Mouse (Mus musculus) MEL (cell line): ENCODE results near the gene Slc35c1. TPM values are rescaled to one million over a fixed set of nuclear protein-coding genes. Genes with fewer than 3 reads are reported as not detected.

Experiments used
- DNase-seq: peaks from one replicate; pipeline ENCODE4 v3.0.0; 2011; ENCODE audit warnings: low read depth, low spot score
- H3K27ac ChIP-seq: 2 replicates; pipeline ENCODE4 v1.5.1; 2012; ENCODE audit warnings: low read depth, mild to moderate bottlenecking, control low read depth, low read length, moderate library complexity; ENCODE audit not compliant: control insufficient read depth
- H3K27me3 ChIP-seq, 2 experiments: fragments of 150-350 bp in 1 of 2; sonication (generic) in 1 of 2; 2 replicates each; pipeline ENCODE4 v1.6.1; 2012; ENCODE audit warnings: low read length in 2 of 2, mild to moderate bottlenecking in 2 of 2, improper control_type of control experiment in 1 of 2, moderate library complexity in 1 of 2; ENCODE audit not compliant: insufficient read depth in 2 of 2, control insufficient read depth in 1 of 2
- H3K36me3 ChIP-seq, 2 experiments: 2 replicates each; pipeline ENCODE4 v1.6.1; 2012 to 2014; ENCODE audit warnings: low read length in 2 of 2, improper control_type of control experiment in 1 of 2, inconsistent platforms in 1 of 2, mild to moderate bottlenecking in 1 of 2; ENCODE audit not compliant: insufficient read depth in 2 of 2, control insufficient read depth in 1 of 2
- H3K4me1 ChIP-seq, 2 experiments: fragments of 150-350 bp in 1 of 2; sonication (generic) in 1 of 2; 2 replicates each; pipeline ENCODE4 v1.6.1; 2012; ENCODE audit warnings: low read length in 2 of 2, improper control_type of control experiment in 1 of 2, mild to moderate bottlenecking in 1 of 2; ENCODE audit not compliant: insufficient read depth in 2 of 2, control insufficient read depth in 1 of 2
- H3K4me3 ChIP-seq, 2 experiments: fragments of 150-350 bp in 1 of 2; sonication (generic) in 1 of 2; 2 replicates each; pipeline ENCODE4 v1.5.1; 2012; ENCODE audit warnings: low read depth in 2 of 2, low read length in 2 of 2, mild to moderate bottlenecking in 2 of 2, moderate library complexity in 2 of 2, control low read depth in 1 of 2, improper control_type of control experiment in 1 of 2; ENCODE audit not compliant: control insufficient read depth in 1 of 2, insufficient read depth in 1 of 2
- H3K79me2 ChIP-seq: 2 replicates; pipeline ENCODE4 v1.6.1; 2012; ENCODE audit warnings: mild to moderate bottlenecking, low read length, moderate library complexity; ENCODE audit not compliant: control insufficient read depth, poor library complexity, insufficient read depth
- H3K9ac ChIP-seq: 2 replicates; pipeline ENCODE4 v1.6.1; 2012; ENCODE audit warnings: low read depth, mild to moderate bottlenecking, control low read depth, low read length, moderate library complexity; ENCODE audit not compliant: control insufficient read depth, poor library complexity, severe bottlenecking
- H3K9me3 ChIP-seq: fragments of 150-350 bp; sonication (generic); replicated peaks from 2 replicates; pipeline ENCODE4 v1.6.1; 2012; ENCODE audit warnings: mild to moderate bottlenecking, low read length, improper control_type of control experiment, moderate library complexity; ENCODE audit not compliant: insufficient read depth
- BHLHE40 ChIP-seq: IDR thresholded peaks from 2 replicates; pipeline ENCODE4 v1.6.1; 2012; ENCODE audit warnings: low read depth, mild to moderate bottlenecking, inconsistent platforms, low read length, improper control_type of control experiment, borderline replicate concordance
- CHD2 ChIP-seq: IDR thresholded peaks from 2 replicates; pipeline ENCODE4 v1.6.1; 2011; ENCODE audit warnings: low read length, improper control_type of control experiment
- EP300 ChIP-seq, 2 experiments: IDR thresholded peaks; 2 replicates each; pipeline ENCODE4 v1.6.1; 2011; ENCODE audit warnings: improper control_type of control experiment in 2 of 2, low read length in 2 of 2, low read depth in 1 of 2, mild to moderate bottlenecking in 1 of 2
- ETS1 ChIP-seq: IDR thresholded peaks from 2 replicates; pipeline ENCODE4 v1.6.1; 2012; ENCODE audit warnings: low read depth, mild to moderate bottlenecking, inconsistent platforms, low read length, improper control_type of control experiment, moderate library complexity
- GABPA ChIP-seq: IDR thresholded peaks from 2 replicates; pipeline ENCODE4 v1.6.1; 2012; ENCODE audit warnings: low read depth, mild to moderate bottlenecking, inconsistent platforms, low read length, improper control_type of control experiment, moderate library complexity
- GATA1 ChIP-seq: IDR thresholded peaks from 2 replicates; pipeline ENCODE4 v1.6.1; 2011; ENCODE audit warnings: low read depth, low read length, improper control_type of control experiment
- HCFC1 ChIP-seq: IDR thresholded peaks from 2 replicates; pipeline ENCODE4 v1.6.1; 2012; ENCODE audit warnings: low read depth, mild to moderate bottlenecking, inconsistent platforms, low read length, improper control_type of control experiment, moderate library complexity
- JUND ChIP-seq: IDR thresholded peaks from 2 replicates; pipeline ENCODE4 v1.6.1; 2011; ENCODE audit warnings: low read depth, mild to moderate bottlenecking, improper control_type of control experiment, low read length
- MAFK ChIP-seq: IDR thresholded peaks from 2 replicates; pipeline ENCODE4 v1.6.1; 2011; ENCODE audit warnings: low read depth, mild to moderate bottlenecking, low read length, improper control_type of control experiment, borderline replicate concordance
- MAX ChIP-seq: IDR thresholded peaks from 2 replicates; pipeline ENCODE4 v1.6.1; 2011; ENCODE audit warnings: low read length, improper control_type of control experiment
- MAZ ChIP-seq: IDR thresholded peaks from 2 replicates; pipeline ENCODE4 v1.6.1; 2012; ENCODE audit warnings: low read depth, mild to moderate bottlenecking, inconsistent platforms, low read length, improper control_type of control experiment
- MEF2A ChIP-seq: IDR thresholded peaks from 2 replicates; pipeline ENCODE4 v1.6.1; 2014; ENCODE audit warnings: low read depth, mild to moderate bottlenecking, inconsistent platforms, low read length, improper control_type of control experiment; ENCODE audit not compliant: poor library complexity, insufficient replicate concordance, severe bottlenecking; ENCODE audit errors: extremely low read depth
- MXI1 ChIP-seq: IDR thresholded peaks from 2 replicates; pipeline ENCODE4 v1.6.1; 2011; ENCODE audit warnings: mild to moderate bottlenecking, low read depth, low read length, improper control_type of control experiment
- MYC ChIP-seq: IDR thresholded peaks from 2 replicates; pipeline ENCODE4 v1.6.1; 2011; ENCODE audit warnings: low read depth, mild to moderate bottlenecking, low read length, improper control_type of control experiment, moderate library complexity
- NELFE ChIP-seq: IDR thresholded peaks from 2 replicates; pipeline ENCODE4 v1.6.1; 2011; ENCODE audit warnings: low read depth, low read length, improper control_type of control experiment
- NRF1 ChIP-seq: IDR thresholded peaks from 2 replicates; pipeline ENCODE4 v1.6.1; 2014; ENCODE audit warnings: low read depth, mild to moderate bottlenecking, inconsistent platforms, low read length, improper control_type of control experiment, moderate library complexity; ENCODE audit not compliant: poor library complexity, insufficient read depth, severe bottlenecking
- POLR2A ChIP-seq, 2 experiments: IDR thresholded peaks; 2 replicates each; pipeline ENCODE4 v1.6.1; 2011 to 2012; ENCODE audit warnings: low read length in 2 of 2, mild to moderate bottlenecking in 2 of 2, control low read depth in 1 of 2, improper control_type of control experiment in 1 of 2, low read depth in 1 of 2, moderate library complexity in 1 of 2; ENCODE audit not compliant: control insufficient read depth in 1 of 2, insufficient read depth in 1 of 2, poor library complexity in 1 of 2
- POLR2AphosphoS2 ChIP-seq: IDR thresholded peaks from 2 replicates; pipeline ENCODE4 v1.6.1; 2011; ENCODE audit warnings: low read length, improper control_type of control experiment
- POLR2AphosphoS5 ChIP-seq: IDR thresholded peaks from 2 replicates; pipeline ENCODE4 v1.6.1; 2012; ENCODE audit warnings: low read depth, borderline replicate concordance, mild to moderate bottlenecking, inconsistent platforms, low read length, moderate library complexity, mixed read lengths
- SIN3A ChIP-seq: IDR thresholded peaks from 2 replicates; pipeline ENCODE4 v1.6.1; 2012; ENCODE audit warnings: low read length, improper control_type of control experiment, inconsistent platforms
- SMC3 ChIP-seq: IDR thresholded peaks from 2 replicates; pipeline ENCODE4 v1.6.1; 2011; ENCODE audit warnings: low read depth, low read length, improper control_type of control experiment
- TBP ChIP-seq: IDR thresholded peaks from 2 replicates; pipeline ENCODE4 v1.8.0; 2011; ENCODE audit warnings: low read depth, low read length, improper control_type of control experiment
- TCF12 ChIP-seq: IDR thresholded peaks from 2 replicates; pipeline ENCODE4 v1.6.1; 2014; ENCODE audit warnings: low read depth, mild to moderate bottlenecking, inconsistent platforms, low read length, improper control_type of control experiment, moderate library complexity
- UBTF ChIP-seq: IDR thresholded peaks from 2 replicates; pipeline ENCODE4 v1.6.1; 2012; ENCODE audit warnings: low read depth, mild to moderate bottlenecking, inconsistent platforms, low read length, improper control_type of control experiment, moderate library complexity, borderline replicate concordance; ENCODE audit not compliant: insufficient read depth
- USF1 ChIP-seq: IDR thresholded peaks from 2 replicates; pipeline ENCODE4 v1.6.1; 2014; ENCODE audit warnings: low read depth, mild to moderate bottlenecking, inconsistent platforms, low read length, improper control_type of control experiment, moderate library complexity
- USF2 ChIP-seq, 2 experiments: IDR thresholded peaks; 2 replicates each; pipeline ENCODE4 v1.6.1; 2011 to 2012; ENCODE audit warnings: improper control_type of control experiment in 2 of 2, low read length in 2 of 2, borderline replicate concordance in 1 of 2, inconsistent platforms in 1 of 2, low read depth in 1 of 2, mild to moderate bottlenecking in 1 of 2; ENCODE audit not compliant: insufficient read depth in 1 of 2
- ZC3H11A ChIP-seq: IDR thresholded peaks from 2 replicates; pipeline ENCODE4 v1.6.1; 2012; ENCODE audit warnings: low read depth, mild to moderate bottlenecking, inconsistent platforms, low read length, improper control_type of control experiment
- ZMIZ1 ChIP-seq: IDR thresholded peaks from 2 replicates; pipeline ENCODE4 v1.6.1; 2012; ENCODE audit warnings: low read depth, mild to moderate bottlenecking, inconsistent platforms, low read length, improper control_type of control experiment, moderate library complexity
- polyA plus RNA-seq, 2 experiments: library from polyadenylated mRNA; stranded (reverse) in 1 of 2; unstranded in 1 of 2; fragments of >175 nt in 1 of 2; fragments of >200 nt in 1 of 2; gene quantifications; 2 replicates each; pipeline versions ENCODE4 v1.2.1 to v1.2.4; 2012; ENCODE audit warnings: low replicate concordance in 2 of 2, low read depth in 1 of 2; ENCODE audit not compliant: insufficient read length in 2 of 2, insufficient read depth in 1 of 2, missing spikeins in 1 of 2
- total RNA-seq: library from RNA; depleted of rRNA; stranded (reverse); fragments of 300-350 nt; gene quantifications from 2 replicates; pipeline ENCODE4 v1.2.3, GENCODE M21; 2012

Gene Slc35c1
- total and polyA plus RNA-seq, 3 experiments, result 16.8 to 64.5 TPM; not detected in 1

GRCm38 (mm10) chr2:92434375-92434745 lies 26.0 kb downstream of the Slc35c1 start:
- H3K4me1 ChIP-seq, result peaks cover 9 to 36% of the 10 kb centered on the region in 2 experiments
- H3K4me3 ChIP-seq, result peak overlapping the region; percentile 48 to 54
- no peaks in the 10 kb centered on the region for H3K27me3 ChIP-seq
- no peaks in the 10 kb centered on the region for H3K9me3 ChIP-seq
- peak overlapping the region; percentile 76 for H3K9ac ChIP-seq
- H3K79me2 ChIP-seq, result peaks cover 43% of the 10 kb centered on the region
- DNase-seq, result no peak
- peak overlapping the region; percentile 51 for H3K27ac ChIP-seq
- peak; percentile 13 for TF ChIP-seq SIN3A
- TF ChIP-seq MYC, result no peak
- no peak for TF ChIP-seq MAFK
- TF ChIP-seq ETS1, result peak; percentile 3; the same call in 1 of the 2 replicates
- TF ChIP-seq TBP, result peak; percentile 94
- TF ChIP-seq SMC3, result no peak
- no peak for TF ChIP-seq POLR2AphosphoS2
- peaks cover 0 to 23% of the 10 kb centered on the region in 2 experiments; a peak in 2 of 4 replicates for H3K36me3 ChIP-seq

DNA sequence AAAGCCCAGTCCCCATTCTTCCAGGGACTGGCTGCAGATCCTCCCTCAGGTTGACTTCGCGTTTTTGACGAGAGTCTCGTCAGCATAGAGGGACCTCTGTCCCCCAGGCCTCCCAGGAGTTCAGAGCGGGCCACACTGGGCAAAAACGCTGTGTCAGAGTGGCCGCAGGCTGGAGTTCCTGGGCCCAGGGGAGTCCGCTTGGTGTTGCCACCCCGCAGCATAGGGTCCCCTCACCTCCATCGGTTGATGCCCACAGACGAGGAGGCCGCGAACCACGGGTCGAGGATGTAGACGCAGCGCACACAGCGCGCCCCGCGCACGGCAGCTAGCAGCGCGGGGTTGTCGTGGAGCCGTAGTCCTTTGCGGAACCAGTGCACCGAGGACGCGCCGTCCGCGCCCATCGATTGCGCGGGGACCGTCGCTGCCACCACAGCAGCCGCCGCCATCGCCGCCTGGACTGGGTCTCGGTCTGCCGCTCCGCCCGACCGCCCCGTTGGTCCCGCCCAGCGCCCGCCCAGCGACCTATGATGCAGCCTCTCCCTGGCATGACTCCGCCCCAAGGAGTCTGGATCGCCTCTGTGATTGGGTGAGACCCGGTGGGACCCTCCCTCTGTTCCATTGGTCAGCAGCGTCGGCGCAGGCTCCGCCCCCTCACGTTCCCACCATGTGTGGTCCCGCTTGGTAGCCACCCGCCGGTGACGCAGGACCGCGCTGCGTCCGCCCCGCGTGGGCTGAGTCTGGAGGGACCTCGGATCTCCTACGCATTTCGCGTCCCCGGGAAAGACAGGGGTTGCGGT lies 26.6 kb downstream of the Slc35c1 start, which contains the start of gene Cry2:
Cry2 (minus strand) TSS at position 466 of the 797 bp plus-strand sequence.
- peak; percentile 98 for DNase-seq
- H3K27me3 ChIP-seq, result no peaks in the 10 kb centered on the region
- H3K4me1 ChIP-seq, result peaks cover 9 to 36% of the 10 kb centered on the region in 2 experiments
- H3K4me3 ChIP-seq, result peak within 1 kb of the TSS; percentile 70 to 92
- H3K79me2 ChIP-seq, result peaks cover 49% of the 10 kb centered on the region
- H3K9ac ChIP-seq, result peak within 1 kb of the TSS; percentile 76
- H3K27ac ChIP-seq, result peak within 1 kb of the TSS; percentile 59
- H3K36me3 ChIP-seq, result peaks cover 0 to 23% of the 10 kb centered on the region in 2 experiments; a peak in 3 of 4 replicates
- H3K9me3 ChIP-seq, result no peaks in the 10 kb centered on the region
- TF ChIP-seq BHLHE40 (peak; percentile 97), MYC (peak; percentile 19; the same call in 1 of the 2 replicates), CHD2 (peak; percentile 89), ETS1 (peak; percentile 59; the same call in 1 of the 2 replicates), USF2 (IDR thresholded peaks at IDR 0.05; ENCODE audit: borderline replicate concordance in 1 of 2, insufficient read depth in 1 of 2, low read depth in 1 of 2, low read length in 2 of 2) (no peak), MAZ (peak; percentile 64; the same call in 1 of the 2 replicates), MAX (peak; percentile 83), GABPA (no peak), GATA1 (no peak), NRF1 (peak; percentile 61; the same call in 1 of the 2 replicates), POLR2AphosphoS2 (peak; percentile 85; the same call in 1 of the 2 replicates), NELFE (peak; percentile 93), MEF2A (no peak), MXI1 (peak; percentile 90; the same call in 1 of the 2 replicates), USF1 (peak; percentile 47), ZC3H11A (no peak), JUND (no peak), SMC3 (no peak), EP300 (IDR thresholded peaks at IDR 0.05; ENCODE audit: low read depth in 1 of 2, low read length in 2 of 2) (no peak), TCF12 (peak; percentile 29; the same call in 1 of the 2 replicates), POLR2AphosphoS5 (no peak; the same call in 1 of the 2 replicates), UBTF (no peak), POLR2A (IDR thresholded peaks at IDR 0.05; ENCODE audit: control insufficient read depth in 1 of 2, insufficient read depth in 1 of 2, low read depth in 1 of 2, low read length in 2 of 2, poor library complexity in 1 of 2) (peak; percentile 82 to 92), SIN3A (peak; percentile 81), HCFC1 (peak; percentile 46), ZMIZ1 (peak; percentile 92)
